Comparison of ENCODE assay signal across 21 mouse cellular contexts in genomic region chr8:120420226-120420625, GRCm38 (mm10).
DNase-seq lines count a peak whose midpoint lies in the region; ATAC-seq and TF ChIP-seq lines count a peak whose summit lies in the region.
"Had no signal": no experiment of that assay in that cellular context is flagged by ENCODE, and none has a peak within 500 bp of the region (broad histone marks: within the 10 kb centered on the region; RNA-seq: fewer than 3 reads in every experiment).

No protein-coding gene starts in this region.

- H3K9me3 ChIP-seq in forebrain, embryonic 10.5 days: no peaks in the 10 kb centered on the region
- H3K9me3 ChIP-seq in forebrain, embryonic 13.5 days (replicated peaks): no peaks in the 10 kb centered on the region
- H3K9me3 ChIP-seq in hindbrain, embryonic 11.5 days (ENCODE audit: control insufficient read depth, low read length): no peaks in the 10 kb centered on the region
- H3K9me3 ChIP-seq in hindbrain, postnatal 0 days (ENCODE audit: low read length): no peaks in the 10 kb centered on the region
- H3K9me3 ChIP-seq in neural tube, embryonic 11.5 days (ENCODE audit: control insufficient read depth, low read length): no peaks in the 10 kb centered on the region
- H3K9me3 ChIP-seq: limb, embryonic 15.5 days had no signal

- H3K36me3 ChIP-seq in forebrain, embryonic 10.5 days (replicated peaks): no peaks in the 10 kb centered on the region
- H3K36me3 ChIP-seq in forebrain, embryonic 13.5 days (ENCODE audit: poor library complexity, severe bottlenecking): no peaks in the 10 kb centered on the region
- no peaks in the 10 kb centered on the region for H3K36me3 ChIP-seq in hindbrain, embryonic 11.5 days (ENCODE audit: control insufficient read depth, insufficient read depth, low read length)
- H3K36me3 ChIP-seq in hindbrain, postnatal 0 days (ENCODE audit: insufficient read depth, low read length): no peaks in the 10 kb centered on the region
- H3K36me3 ChIP-seq in neural tube, embryonic 11.5 days (ENCODE audit: control insufficient read depth, insufficient read depth, low read length): no peaks in the 10 kb centered on the region
- H3K36me3 ChIP-seq: limb, embryonic 15.5 days had no signal

- no peak overlapping the region for H3K9ac ChIP-seq in forebrain, embryonic 13.5 days
- no peak overlapping the region for H3K9ac ChIP-seq in hindbrain, embryonic 11.5 days (ENCODE audit: low read depth, low read length)
- no peak overlapping the region for H3K9ac ChIP-seq in hindbrain, postnatal 0 days (replicated peaks; ENCODE audit: low read length)
- no peak overlapping the region for H3K9ac ChIP-seq in neural tube, embryonic 11.5 days (ENCODE audit: low read length)
- H3K9ac ChIP-seq: forebrain, postnatal 0 days; limb, embryonic 15.5 days; lung, embryonic 14.5 days had no signal

- intact Hi-C loops in left cerebral cortex, postnatal 14 days (cut with DNase I): no loop called here

- H3K27me3 ChIP-seq in forebrain, embryonic 10.5 days (ENCODE audit: poor library complexity, severe bottlenecking): peaks cover 78% of the 10 kb centered on the region
- H3K27me3 ChIP-seq in forebrain, embryonic 13.5 days: no peaks in the 10 kb centered on the region
- 0 out of 2 replicates have a peak, but pooled peaks cover 2% of the 10 kb centered on the region for H3K27me3 ChIP-seq in hindbrain, embryonic 11.5 days (ENCODE audit: control insufficient read depth, insufficient read depth, low read length)
- no peaks in the 10 kb centered on the region for H3K27me3 ChIP-seq in hindbrain, postnatal 0 days (ENCODE audit: insufficient read depth, low read length)
- no peaks in the 10 kb centered on the region for H3K27me3 ChIP-seq in neural tube, embryonic 11.5 days (ENCODE audit: control insufficient read depth, insufficient read depth, low read length)
- H3K27me3 ChIP-seq: limb, embryonic 15.5 days had no signal

- no peak overlapping the region for H3K4me3 ChIP-seq in forebrain, embryonic 10.5 days
- no peak overlapping the region for H3K4me3 ChIP-seq in forebrain, embryonic 13.5 days
- H3K4me3 ChIP-seq in hindbrain, embryonic 11.5 days (ENCODE audit: low read depth, low read length): no peak overlapping the region
- H3K4me3 ChIP-seq in hindbrain, postnatal 0 days (ENCODE audit: low read length): no peak overlapping the region
- no peak overlapping the region for H3K4me3 ChIP-seq in neural tube, embryonic 11.5 days (ENCODE audit: low read depth, low read length)
- H3K4me3 ChIP-seq: limb, embryonic 15.5 days had no signal

- H3K4me1 ChIP-seq in forebrain, embryonic 10.5 days: peaks cover 100% of the 10 kb centered on the region
- peaks cover 98% of the 10 kb centered on the region for H3K4me1 ChIP-seq in forebrain, embryonic 13.5 days
- H3K4me1 ChIP-seq in hindbrain, embryonic 11.5 days (replicated peaks; ENCODE audit: control insufficient read depth, insufficient read depth, low read length): peaks cover 55% of the 10 kb centered on the region
- H3K4me1 ChIP-seq in hindbrain, postnatal 0 days (ENCODE audit: insufficient read depth, low read length): peaks cover 44% of the 10 kb centered on the region
- peaks cover 88% of the 10 kb centered on the region for H3K4me1 ChIP-seq in neural tube, embryonic 11.5 days (ENCODE audit: control insufficient read depth, insufficient read depth, low read length)

- TF ChIP-seq CTCF in hindbrain, postnatal 0 days (IDR thresholded peaks at IDR 0.05; ENCODE audit: low read depth): no peak

- no peak overlapping the region for H3K4me2 ChIP-seq in forebrain, embryonic 13.5 days
- no peak overlapping the region for H3K4me2 ChIP-seq in hindbrain, embryonic 11.5 days (replicated peaks; ENCODE audit: low read depth, low read length)
- no peak overlapping the region for H3K4me2 ChIP-seq in hindbrain, postnatal 0 days (ENCODE audit: low read depth, low read length)
- H3K4me2 ChIP-seq in neural tube, embryonic 11.5 days (ENCODE audit: low read depth): no peak overlapping the region
- H3K4me2 ChIP-seq: limb, embryonic 15.5 days; lung, embryonic 14.5 days; midbrain, embryonic 11.5 days had no signal

- DNase-seq in forebrain, embryonic 10.5 days (ENCODE audit: extremely low spot score, low spot score): no peak
- no peak for DNase-seq in hindbrain, embryonic 11.5 days (ENCODE audit: low spot score)
- no peak for DNase-seq in hindbrain, postnatal 0 days (ENCODE audit: low spot score)
- DNase-seq in neural tube, embryonic 11.5 days (ENCODE audit: low spot score): no peak
- no peak for DNase-seq in neural tube, embryonic 10.5 days (ENCODE audit: extremely low spot score, low spot score)
- DNase-seq in right cerebral cortex, postnatal 4 days: no peak
- DNase-seq in left cerebral cortex, postnatal 14 days (ENCODE audit: low spot score in 2 of 2): no peak
- DNase-seq: adrenal gland, postnatal 25 days; cerebellum, adult 8-10 months; cerebellum, postnatal 36 days; forebrain, postnatal 0 days; gastrocnemius, postnatal 36 days; kidney, adult 18-20 months; kidney, postnatal 4 days; lung, embryonic 14.5 days; right cerebral cortex, postnatal 14 days; thymus, postnatal 14 days had no signal

- H3K27ac ChIP-seq in forebrain, embryonic 10.5 days: peak overlapping the region; percentile 92
- no peak overlapping the region for H3K27ac ChIP-seq in forebrain, embryonic 13.5 days
- peak overlapping the region; percentile 18; the same call in 1 of the 2 replicates for H3K27ac ChIP-seq in hindbrain, embryonic 11.5 days (ENCODE audit: low read depth, low read length)
- H3K27ac ChIP-seq in hindbrain, postnatal 0 days: no peak overlapping the region
- 0 out of 2 replicates have a peak overlapping the region, but pooled peaks have one; percentile 47 for H3K27ac ChIP-seq in neural tube, embryonic 11.5 days (ENCODE audit: low read depth, low read length)
- H3K27ac ChIP-seq: limb, embryonic 15.5 days had no signal

- 81% methylated on average over 5 of the region's 5 CpGs for WGBS in forebrain, embryonic 10.5 days
- 80% methylated on average over 5 of the region's 5 CpGs for WGBS in forebrain, embryonic 13.5 days
- 74% methylated on average over 5 of the region's 5 CpGs for WGBS in hindbrain, embryonic 11.5 days
- WGBS in hindbrain, postnatal 0 days: 78% methylated on average over 5 of the region's 5 CpGs
- WGBS in neural tube, embryonic 11.5 days: 74% methylated on average over 5 of the region's 5 CpGs

- no peak for ATAC-seq in forebrain, embryonic 13.5 days
- no peak for ATAC-seq in hindbrain, embryonic 11.5 days (ENCODE audit: low FRiP score)
- no peak for ATAC-seq in hindbrain, postnatal 0 days
- ATAC-seq in neural tube, embryonic 11.5 days (ENCODE audit: insufficient read depth, low FRiP score, low TSS enrichment): no peak
- ATAC-seq: forebrain, postnatal 0 days; inflammation-experienced regulatory T-cells, adult 6 months had no signal

Comparison
In these comparisons a context has a peak if more than half of its experiments do, and no peak if none do; other contexts are left out.
1. H3K27ac ChIP-seq: peak in forebrain, embryonic 10.5 days (single experiment), hindbrain, embryonic 11.5 days (single experiment) and neural tube, embryonic 11.5 days (single experiment); none in forebrain, embryonic 13.5 days (single experiment) and hindbrain, postnatal 0 days (single experiment).